Mouse (Mus musculus) MEL (cell line): Measurements from ENCODE around the gene Cdkal1. TPM values are rescaled to one million over a fixed set of nuclear protein-coding genes. Genes with fewer than 3 reads are reported as not detected.
A peak's percentile ranks its signal among the peaks of the same experiment; 100 is the strongest.

Source experiments
- DNase-seq: peaks from one replicate; pipeline ENCODE4 v3.0.0; 2011; ENCODE audit warnings: low read depth, low spot score
- H3K27ac ChIP-seq: 2 replicates; pipeline ENCODE4 v1.5.1; 2012; ENCODE audit warnings: low read depth, mild to moderate bottlenecking, control low read depth, low read length, moderate library complexity; ENCODE audit not compliant: control insufficient read depth
- H3K27me3 ChIP-seq, 2 experiments: fragments of 150-350 bp in 1 of 2; sonication (generic) in 1 of 2; 2 replicates each; pipeline ENCODE4 v1.6.1; 2012; ENCODE audit warnings: low read length in 2 of 2, mild to moderate bottlenecking in 2 of 2, improper control_type of control experiment in 1 of 2, moderate library complexity in 1 of 2; ENCODE audit not compliant: insufficient read depth in 2 of 2, control insufficient read depth in 1 of 2
- H3K36me3 ChIP-seq, 2 experiments: 2 replicates each; pipeline ENCODE4 v1.6.1; 2012 to 2014; ENCODE audit warnings: low read length in 2 of 2, improper control_type of control experiment in 1 of 2, inconsistent platforms in 1 of 2, mild to moderate bottlenecking in 1 of 2; ENCODE audit not compliant: insufficient read depth in 2 of 2, control insufficient read depth in 1 of 2
- H3K4me1 ChIP-seq, 2 experiments: fragments of 150-350 bp in 1 of 2; sonication (generic) in 1 of 2; 2 replicates each; pipeline ENCODE4 v1.6.1; 2012; ENCODE audit warnings: low read length in 2 of 2, improper control_type of control experiment in 1 of 2, mild to moderate bottlenecking in 1 of 2; ENCODE audit not compliant: insufficient read depth in 2 of 2, control insufficient read depth in 1 of 2
- H3K4me3 ChIP-seq, 2 experiments: fragments of 150-350 bp in 1 of 2; sonication (generic) in 1 of 2; 2 replicates each; pipeline ENCODE4 v1.5.1; 2012; ENCODE audit warnings: low read depth in 2 of 2, low read length in 2 of 2, mild to moderate bottlenecking in 2 of 2, moderate library complexity in 2 of 2, control low read depth in 1 of 2, improper control_type of control experiment in 1 of 2; ENCODE audit not compliant: control insufficient read depth in 1 of 2, insufficient read depth in 1 of 2
- H3K79me2 ChIP-seq: 2 replicates; pipeline ENCODE4 v1.6.1; 2012; ENCODE audit warnings: mild to moderate bottlenecking, low read length, moderate library complexity; ENCODE audit not compliant: control insufficient read depth, poor library complexity, insufficient read depth
- H3K9ac ChIP-seq: 2 replicates; pipeline ENCODE4 v1.6.1; 2012; ENCODE audit warnings: low read depth, mild to moderate bottlenecking, control low read depth, low read length, moderate library complexity; ENCODE audit not compliant: control insufficient read depth, poor library complexity, severe bottlenecking
- H3K9me3 ChIP-seq: fragments of 150-350 bp; sonication (generic); replicated peaks from 2 replicates; pipeline ENCODE4 v1.6.1; 2012; ENCODE audit warnings: mild to moderate bottlenecking, low read length, improper control_type of control experiment, moderate library complexity; ENCODE audit not compliant: insufficient read depth
- CTCF ChIP-seq, 3 experiments: IDR thresholded peaks in 2 of 3; conservative IDR thresholded peaks in 1 of 3; 2 replicates each; pipeline ENCODE4 v1.5.1; 2011 to 2012; ENCODE audit warnings: low read length in 3 of 3, low read depth in 2 of 3, mild to moderate bottlenecking in 2 of 3, improper control_type of control experiment in 1 of 3, inconsistent platforms in 1 of 3, mixed read lengths in 1 of 3, moderate library complexity in 1 of 3; ENCODE audit not compliant: control insufficient read depth in 1 of 3, insufficient read depth in 1 of 3, poor library complexity in 1 of 3, severe bottlenecking in 1 of 3
- E2F4 ChIP-seq: IDR thresholded peaks from 2 replicates; pipeline ENCODE4 v1.6.1; 2011; ENCODE audit warnings: low read depth, low read length, improper control_type of control experiment, borderline replicate concordance
- MAFK ChIP-seq: IDR thresholded peaks from 2 replicates; pipeline ENCODE4 v1.6.1; 2011; ENCODE audit warnings: low read depth, mild to moderate bottlenecking, low read length, improper control_type of control experiment, borderline replicate concordance
- MEF2A ChIP-seq: IDR thresholded peaks from 2 replicates; pipeline ENCODE4 v1.6.1; 2014; ENCODE audit warnings: low read depth, mild to moderate bottlenecking, inconsistent platforms, low read length, improper control_type of control experiment; ENCODE audit not compliant: poor library complexity, insufficient replicate concordance, severe bottlenecking; ENCODE audit errors: extremely low read depth
- MYC ChIP-seq: IDR thresholded peaks from 2 replicates; pipeline ENCODE4 v1.6.1; 2011; ENCODE audit warnings: low read depth, mild to moderate bottlenecking, low read length, improper control_type of control experiment, moderate library complexity
- NELFE ChIP-seq: IDR thresholded peaks from 2 replicates; pipeline ENCODE4 v1.6.1; 2011; ENCODE audit warnings: low read depth, low read length, improper control_type of control experiment
- RAD21 ChIP-seq: IDR thresholded peaks from 2 replicates; pipeline ENCODE4 v1.6.1; 2011; ENCODE audit warnings: mild to moderate bottlenecking, low read depth, low read length, improper control_type of control experiment
- SMC3 ChIP-seq: IDR thresholded peaks from 2 replicates; pipeline ENCODE4 v1.6.1; 2011; ENCODE audit warnings: low read depth, low read length, improper control_type of control experiment
- TAL1 ChIP-seq: IDR thresholded peaks from 2 replicates; pipeline ENCODE4 v1.6.1; 2012; ENCODE audit warnings: mild to moderate bottlenecking, inconsistent platforms, low read length, moderate library complexity, mixed read lengths
- UBTF ChIP-seq: IDR thresholded peaks from 2 replicates; pipeline ENCODE4 v1.6.1; 2012; ENCODE audit warnings: low read depth, mild to moderate bottlenecking, inconsistent platforms, low read length, improper control_type of control experiment, moderate library complexity, borderline replicate concordance; ENCODE audit not compliant: insufficient read depth
- USF1 ChIP-seq: IDR thresholded peaks from 2 replicates; pipeline ENCODE4 v1.6.1; 2014; ENCODE audit warnings: low read depth, mild to moderate bottlenecking, inconsistent platforms, low read length, improper control_type of control experiment, moderate library complexity
- ZC3H11A ChIP-seq: IDR thresholded peaks from 2 replicates; pipeline ENCODE4 v1.6.1; 2012; ENCODE audit warnings: low read depth, mild to moderate bottlenecking, inconsistent platforms, low read length, improper control_type of control experiment
- ZKSCAN1 ChIP-seq: IDR thresholded peaks from 2 replicates; pipeline ENCODE4 v1.6.1; 2012; ENCODE audit warnings: low read depth, mild to moderate bottlenecking, inconsistent platforms, low read length, improper control_type of control experiment, moderate library complexity
- ZMIZ1 ChIP-seq: IDR thresholded peaks from 2 replicates; pipeline ENCODE4 v1.6.1; 2012; ENCODE audit warnings: low read depth, mild to moderate bottlenecking, inconsistent platforms, low read length, improper control_type of control experiment, moderate library complexity
- ZNF384 ChIP-seq: IDR thresholded peaks from 2 replicates; pipeline ENCODE4 v1.6.1; 2012; ENCODE audit warnings: low read depth, mild to moderate bottlenecking, inconsistent platforms, low read length, improper control_type of control experiment
- polyA plus RNA-seq, 2 experiments: library from polyadenylated mRNA; stranded (reverse) in 1 of 2; unstranded in 1 of 2; fragments of >175 nt in 1 of 2; fragments of >200 nt in 1 of 2; gene quantifications; 2 replicates each; pipeline versions ENCODE4 v1.2.1 to v1.2.4; 2012; ENCODE audit warnings: low replicate concordance in 2 of 2, low read depth in 1 of 2; ENCODE audit not compliant: insufficient read length in 2 of 2, insufficient read depth in 1 of 2, missing spikeins in 1 of 2
- total RNA-seq: library from RNA; depleted of rRNA; stranded (reverse); fragments of 300-350 nt; gene quantifications from 2 replicates; pipeline ENCODE4 v1.2.3, GENCODE M21; 2012

Cdkal1 gene
- total and polyA plus RNA-seq, 3 experiments: 10.6 to 11.0 TPM; not detected in 1

- Histone ChIP-seq H3K79me2 (peaks cover 2% of the 10 kb centered on the region), H3K4me3 (no peak overlapping the region), H3K9ac (no peak overlapping the region), H3K27me3 (peaks cover 0 to 2% of the 10 kb centered on the region in 2 experiments; a peak in 2 of 4 replicates), H3K4me1 (no peaks in the 10 kb centered on the region), H3K36me3 (peaks cover 0 to 3% of the 10 kb centered on the region in 2 experiments; a peak in 2 of 4 replicates), H3K27ac (no peak overlapping the region), H3K9me3 (no peaks in the 10 kb centered on the region)
- DNase-seq: no peak
- TF ChIP-seq E2F4 (no peak), TAL1 (no peak), MEF2A (no peak), ZKSCAN1 (no peak), NELFE (no peak), ZMIZ1 (no peak)
Measured at GRCm38 (mm10) chr13:29860087-29860486, 4.6 kb upstream of the Cdkal1 start.

DNA sequence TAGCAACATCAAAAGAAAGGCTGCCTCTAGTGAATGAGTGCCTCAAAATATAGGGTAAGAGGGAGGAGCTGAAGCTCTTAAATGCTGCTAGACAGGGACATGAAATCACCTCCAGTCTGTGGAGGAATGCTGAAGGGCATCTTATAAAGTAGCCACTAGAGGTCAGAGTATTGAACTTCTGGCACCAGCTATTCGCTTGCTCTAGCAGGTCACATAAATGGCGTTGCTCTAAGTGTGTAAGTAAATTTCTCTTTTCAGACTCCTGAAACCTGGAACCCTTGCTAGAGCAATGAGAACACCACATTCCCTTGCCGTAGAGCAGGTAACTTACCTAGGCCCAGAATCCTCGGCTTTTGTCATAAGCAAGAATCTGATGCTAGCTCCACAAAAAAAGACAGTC is 2.0 kb upstream of the Cdkal1 start:
- Histone ChIP-seq H3K9ac (peak overlapping the region; percentile 57), H3K27ac (no peak overlapping the region), H3K79me2 (peaks cover 19% of the 10 kb centered on the region), H3K36me3 (peaks cover 0 to 13% of the 10 kb centered on the region in 2 experiments; a peak in 3 of 4 replicates), H3K9me3 (no peaks in the 10 kb centered on the region), H3K4me1 (peaks cover 0 to 2% of the 10 kb centered on the region in 2 experiments; a peak in 2 of 4 replicates), H3K27me3 (peaks cover 0 to 2% of the 10 kb centered on the region in 2 experiments; a peak in 2 of 4 replicates), H3K4me3 (peak overlapping the region; percentile 0 to 23; a peak in 3 of 4 replicates)
- TF ChIP-seq UBTF (no peak), MAFK (no peak), SMC3 (peak; percentile 91), MYC (peak; percentile 54; the same call in 1 of the 2 replicates), ZC3H11A (peak; percentile 52), RAD21 (peak; percentile 68), CTCF (IDR thresholded peaks at IDR 0.05 in 2 of 3, conservative IDR thresholded peaks at IDR 0.05 in 1 of 3; ENCODE audit: control insufficient read depth in 1 of 3, insufficient read depth in 1 of 3, low read depth in 2 of 3, low read length in 3 of 3, poor library complexity in 1 of 3, severe bottlenecking in 1 of 3) (peak; percentile 52 to 89 (median 89))
- peak; percentile 89 for DNase-seq

DNA sequence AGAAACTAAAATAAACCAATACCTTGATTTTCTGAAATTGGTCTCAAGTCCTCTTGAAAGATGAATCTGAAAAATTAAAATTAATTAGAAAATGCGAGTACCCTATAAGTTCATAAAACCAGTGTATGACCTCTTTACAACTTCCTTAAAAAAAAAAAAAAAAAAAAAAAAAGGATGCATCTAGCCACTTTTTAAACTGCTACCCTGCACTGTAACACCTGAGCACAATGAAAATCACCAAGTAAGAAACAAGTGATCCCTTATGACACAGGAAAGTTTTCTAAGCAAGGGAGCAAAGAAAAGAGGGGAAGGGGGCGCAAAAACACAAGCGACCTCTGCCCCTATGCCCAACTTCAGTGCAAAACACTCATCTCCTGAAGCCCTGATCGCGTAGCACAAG is 598 bp downstream of the Cdkal1 start:
- Histone ChIP-seq H3K4me3 (peak overlapping the region; percentile 85 to 96), H3K9me3 (no peaks in the 10 kb centered on the region), H3K27ac (peak overlapping the region; percentile 90), H3K36me3 (peaks cover 0 to 15% of the 10 kb centered on the region in 2 experiments; a peak in 3 of 4 replicates), H3K9ac (peak overlapping the region; percentile 92), H3K79me2 (peaks cover 23% of the 10 kb centered on the region), H3K4me1 (peaks cover 0 to 2% of the 10 kb centered on the region in 2 experiments; a peak in 2 of 4 replicates), H3K27me3 (no peaks in the 10 kb centered on the region)
- TF ChIP-seq ZNF384 (peak; percentile 95), USF1 (no peak)
- DNase-seq: peak; percentile 20
